Mouse (Mus musculus) layer of hippocampus, adult 11-12 months (tissue): ENCODE measurements around the gene Per2.

ENCODE experiments used
- DNase-seq: peaks from one replicate; pipeline ENCODE4 v3.0.0; 2022; ENCODE audit warnings: low spot score

Gene Per2

DNA sequence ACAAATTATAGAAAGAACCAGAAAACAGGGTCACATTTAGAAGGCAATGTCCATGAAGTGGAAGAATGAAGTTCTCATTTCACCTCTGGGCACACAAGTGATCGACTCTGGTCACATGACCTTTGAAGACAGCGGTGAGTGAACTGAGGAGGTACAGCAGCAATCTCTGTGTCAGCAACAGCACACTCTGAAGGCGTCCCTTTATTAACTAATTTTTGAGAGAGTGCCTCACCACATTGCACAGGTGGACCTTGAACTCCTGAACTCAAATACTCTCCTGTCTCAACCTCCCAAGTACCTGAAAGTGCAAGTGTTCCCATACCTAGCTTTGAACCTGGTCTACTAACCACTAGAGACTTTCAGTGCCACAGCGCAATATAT, 78.0 kb downstream of the Per2 start:
- no peak for DNase-seq

DNA sequence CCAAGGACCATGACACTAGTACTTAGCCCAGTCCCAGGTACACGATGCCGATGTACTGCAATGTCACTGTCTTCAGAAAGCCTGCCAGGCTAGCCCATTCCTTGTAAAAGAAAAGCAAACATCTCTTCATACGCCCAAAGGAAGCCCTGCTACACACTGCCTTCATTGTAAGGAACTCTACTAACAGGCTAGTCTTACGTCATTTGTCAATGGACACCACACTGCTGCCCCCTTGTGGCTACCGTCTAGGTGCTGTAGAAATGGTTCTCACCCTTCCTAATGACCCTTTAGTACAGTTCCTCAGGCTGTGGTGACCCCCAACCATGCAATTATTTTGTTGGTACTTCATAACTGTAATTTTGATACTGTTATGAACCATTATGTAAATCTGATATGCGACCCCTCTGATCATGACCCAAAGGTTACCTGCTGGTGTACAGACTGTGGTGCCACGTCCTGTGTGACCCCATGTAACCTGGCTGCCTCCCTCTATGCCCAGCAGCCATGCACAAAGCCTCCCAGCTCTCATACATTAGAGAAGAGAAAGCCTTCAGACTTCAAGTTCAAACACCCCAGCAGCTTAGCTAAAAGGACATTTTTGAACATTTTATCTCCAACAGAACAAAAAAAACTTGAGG, 78.6 kb downstream of the Per2 start:
- DNase-seq: peak; percentile 84

DNA sequence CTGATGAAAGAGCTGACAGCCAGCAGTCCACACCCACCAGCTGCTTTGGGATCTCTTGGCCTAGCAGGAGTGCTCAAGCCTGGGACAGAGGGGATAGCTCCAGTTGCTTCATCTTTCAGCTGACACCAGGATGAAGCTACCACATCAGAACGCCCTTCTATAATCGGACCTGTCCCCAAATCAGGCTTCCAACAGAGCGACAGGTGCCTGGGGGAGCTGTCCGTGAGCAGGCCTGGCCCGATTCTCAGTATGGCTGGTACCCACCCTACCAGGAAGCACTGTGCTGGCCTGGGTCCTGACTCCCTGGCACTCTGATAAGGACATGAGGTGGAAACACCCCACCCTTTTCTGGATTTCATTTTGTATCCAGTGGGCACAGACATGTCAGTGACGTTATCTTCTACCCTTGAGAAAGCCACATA, 85.7 kb downstream of the Per2 start:
- DNase-seq: no peak

DNA sequence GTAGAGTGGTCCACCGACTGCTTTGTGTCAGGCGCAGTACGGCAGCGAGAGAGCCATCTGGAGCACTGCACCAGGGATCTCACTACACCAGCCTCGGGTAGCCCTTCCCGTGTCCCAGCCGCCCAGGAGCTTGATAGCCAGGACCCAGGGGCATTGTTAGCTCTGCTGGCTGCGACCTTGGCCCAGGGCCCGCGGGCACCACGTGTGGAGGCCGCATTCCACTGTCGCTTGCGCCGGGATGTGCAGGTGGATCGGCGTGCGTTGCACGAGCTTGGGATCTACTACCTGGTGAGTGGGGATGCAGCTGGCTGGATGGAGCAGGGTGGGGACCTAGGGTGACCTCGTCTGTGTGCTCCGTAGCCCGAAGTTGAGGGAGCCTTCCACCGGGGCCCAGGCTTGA, 89.1 kb downstream of the Per2 start:
- no peak for DNase-seq

DNA sequence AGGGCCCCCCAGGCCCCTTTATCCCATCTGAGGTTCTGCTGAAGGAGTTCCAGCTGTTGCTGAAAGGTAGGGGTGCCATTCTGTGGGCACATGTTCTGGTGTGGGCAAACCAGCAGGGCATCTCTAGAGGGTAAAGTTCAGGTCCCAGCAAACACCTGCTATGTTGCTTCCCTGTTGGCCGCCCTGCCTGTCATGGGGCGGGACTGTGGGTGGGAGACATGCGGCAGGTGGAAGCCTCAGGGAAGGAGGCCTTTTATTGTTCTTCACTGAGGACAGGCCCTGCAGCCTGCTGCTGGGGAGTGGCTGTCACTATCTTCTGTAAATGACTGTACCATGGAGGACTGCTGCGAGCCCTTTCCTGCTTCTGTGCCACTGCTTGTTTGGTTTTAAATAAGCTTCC, 89.7 kb downstream of the Per2 start:
- no peak for DNase-seq

DNA sequence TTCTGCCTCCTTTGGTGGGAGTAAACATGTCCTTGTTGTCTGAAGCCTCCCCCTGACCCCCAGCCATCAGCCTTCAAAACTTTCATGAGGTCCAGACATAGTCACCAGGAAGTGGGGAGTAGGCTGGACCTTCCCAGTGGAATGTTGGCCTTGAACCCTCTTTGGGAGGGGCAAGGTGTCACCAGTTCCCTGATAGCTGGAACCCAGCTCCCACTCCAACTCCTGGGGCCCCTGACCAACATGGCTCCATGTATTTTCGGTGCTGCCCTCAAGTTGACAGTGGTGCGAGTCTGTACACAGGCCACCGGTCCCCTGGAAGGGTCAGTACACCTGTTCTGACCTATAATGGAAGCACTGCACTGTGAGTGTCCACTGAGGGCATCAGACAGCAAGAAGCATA, 91.8 kb downstream of the Per2 start:
- DNase-seq: no peak

DNA sequence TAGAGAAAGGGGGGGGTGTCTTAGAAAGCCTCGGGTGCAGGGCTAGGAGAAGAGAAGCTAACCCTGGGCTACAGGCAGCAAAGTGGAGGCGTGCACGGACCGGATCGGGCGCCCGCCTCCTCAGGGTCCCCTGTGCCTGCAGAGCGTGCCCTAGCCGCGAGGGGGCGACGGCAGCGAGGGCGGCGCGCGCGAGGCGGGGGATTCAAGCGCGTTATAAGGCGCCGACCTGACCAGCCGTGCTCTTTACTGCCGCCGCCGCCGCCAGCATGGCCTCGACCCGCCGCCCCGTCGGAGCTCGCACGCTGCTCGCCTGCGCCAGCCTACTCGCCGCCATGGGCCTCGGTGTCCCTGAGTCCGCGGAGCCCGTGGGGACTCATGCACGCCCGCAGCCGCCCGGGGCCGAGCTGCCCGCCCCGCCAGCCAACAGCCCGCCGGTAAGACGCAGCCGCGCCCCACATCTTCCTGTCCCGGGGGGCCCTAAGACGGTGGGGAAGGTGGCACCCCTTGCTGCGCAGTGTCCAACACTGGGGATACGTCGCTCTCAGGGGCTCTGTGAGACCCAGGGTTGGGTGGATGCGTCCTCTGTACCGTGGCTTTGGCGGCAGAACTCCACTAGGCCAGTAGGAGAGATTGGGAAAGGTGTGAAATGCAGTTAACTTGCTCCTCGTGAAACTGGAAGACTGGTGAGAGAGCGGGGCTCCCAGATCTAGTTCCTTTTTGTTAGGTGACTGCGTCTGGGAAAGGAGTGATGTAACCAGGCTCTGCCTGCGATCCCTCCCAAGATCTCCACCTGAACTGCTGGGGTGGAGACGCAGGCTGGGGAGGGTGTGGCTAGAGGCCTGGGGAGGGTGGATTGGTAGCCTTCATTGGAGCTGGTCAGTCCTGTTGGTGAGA, 92.7 kb downstream of the Per2 start, which contains the start of gene Erfe:
Gene Erfe (plus strand): TSS at position 216 of the 894 bp plus-strand sequence.
- DNase-seq: peak; percentile 32
